Mouse (Mus musculus) forebrain, embryonic 16.5 days (tissue): ENCODE measurements around the gene Hoxd8. TPM values are rescaled to one million over a fixed set of nuclear protein-coding genes. Genes with fewer than 3 reads are reported as not detected.

Experiments
- ATAC-seq: fragments of 200-750 bp; cut with Nextera tagmentation; 2 replicates; pipeline ENCODE4 v1.8.0; 2017; ENCODE audit warnings: mild to moderate bottlenecking, moderate library complexity
- H3K27ac ChIP-seq: fragments of 300-500 bp; sonication (generic); 2 replicates; pipeline ENCODE4 v1.5.1; 2014; ENCODE audit warnings: low read length, control low read depth
- H3K27me3 ChIP-seq: fragments of 300-500 bp; sonication (generic); replicated peaks from 2 replicates; pipeline ENCODE4 v1.6.1; 2014; ENCODE audit warnings: low read length; ENCODE audit not compliant: control insufficient read depth, insufficient read depth
- H3K36me3 ChIP-seq: fragments of 300-500 bp; sonication (generic); 2 replicates; pipeline ENCODE4 v1.6.1; 2014; ENCODE audit not compliant: control insufficient read depth, insufficient read depth
- H3K4me1 ChIP-seq: fragments of 300-500 bp; sonication (generic); replicated peaks from 2 replicates; pipeline ENCODE4 v1.6.1; 2014; ENCODE audit warnings: low read length; ENCODE audit not compliant: control insufficient read depth, insufficient read depth
- H3K4me2 ChIP-seq: fragments of 300-500 bp; sonication (generic); 2 replicates; pipeline ENCODE4 v1.6.1; 2014; ENCODE audit warnings: mild to moderate bottlenecking, low read length, control low read depth
- H3K4me3 ChIP-seq: fragments of 300-500 bp; sonication (generic); replicated peaks from 2 replicates; pipeline ENCODE4 v1.5.1; 2014; ENCODE audit warnings: mild to moderate bottlenecking, low read length, control low read depth
- H3K9ac ChIP-seq: fragments of 300-500 bp; sonication (generic); replicated peaks from 2 replicates; pipeline ENCODE4 v1.6.1; 2014; ENCODE audit warnings: low read depth, low read length, control low read depth
- H3K9me3 ChIP-seq: fragments of 300-500 bp; sonication (generic); 2 replicates; pipeline ENCODE4 v1.6.1; 2016; ENCODE audit warnings: low read length; ENCODE audit not compliant: control insufficient read depth
- WGBS: fragments of 180-500 bp; shearing (Covaris S2); extraction: QIAGEN DNeasy Blood & Tissue Kit; methylation state at CpG from one replicate; pipeline ENCODE4 v1.1.7; 2014; 5-methylcytosine and 5-hydroxymethylcytosine counted together
- polyA plus RNA-seq: library from polyadenylated mRNA; unstranded; fragments of >200 nt; fragmentation: Nextera tagmentation; extraction: Ambion mirVana; gene quantifications from 2 replicates; pipeline ENCODE4 v1.2.1, GENCODE M21; 2015

Hoxd8 gene
- polyA plus RNA-seq, 1 experiment from 2014 or later, result not detected

DNA sequence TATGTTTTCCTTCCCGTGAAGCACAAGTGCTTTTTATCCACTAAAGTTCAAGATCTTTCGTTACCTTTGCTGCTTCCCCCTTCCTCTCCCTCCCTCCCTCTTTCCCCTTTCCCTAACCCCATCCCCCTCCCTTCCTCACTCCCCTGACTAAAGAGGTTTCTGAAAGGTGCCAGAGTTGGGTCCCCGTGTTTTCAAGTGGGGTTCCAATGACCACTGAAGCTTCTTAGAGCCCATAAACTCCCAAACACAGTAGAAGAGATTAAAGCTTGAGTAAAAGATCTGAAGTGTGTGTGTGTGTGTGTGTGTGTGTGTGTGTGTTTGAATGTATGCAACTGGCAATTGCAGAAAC, 35.2 kb upstream of the Hoxd8 start:
- Histone ChIP-seq H3K27ac (no peak overlapping the region), H3K9ac (no peak overlapping the region), H3K9me3 (no peaks in the 10 kb centered on the region), H3K4me2 (no peak overlapping the region), H3K4me1 (peaks cover 17% of the 10 kb centered on the region), H3K36me3 (no peaks in the 10 kb centered on the region), H3K27me3 (peaks cover 91% of the 10 kb centered on the region), H3K4me3 (no peak overlapping the region)
- WGBS, result 0% methylated on average over 3 of the region's 3 CpGs
- ATAC-seq, result no peak

DNA sequence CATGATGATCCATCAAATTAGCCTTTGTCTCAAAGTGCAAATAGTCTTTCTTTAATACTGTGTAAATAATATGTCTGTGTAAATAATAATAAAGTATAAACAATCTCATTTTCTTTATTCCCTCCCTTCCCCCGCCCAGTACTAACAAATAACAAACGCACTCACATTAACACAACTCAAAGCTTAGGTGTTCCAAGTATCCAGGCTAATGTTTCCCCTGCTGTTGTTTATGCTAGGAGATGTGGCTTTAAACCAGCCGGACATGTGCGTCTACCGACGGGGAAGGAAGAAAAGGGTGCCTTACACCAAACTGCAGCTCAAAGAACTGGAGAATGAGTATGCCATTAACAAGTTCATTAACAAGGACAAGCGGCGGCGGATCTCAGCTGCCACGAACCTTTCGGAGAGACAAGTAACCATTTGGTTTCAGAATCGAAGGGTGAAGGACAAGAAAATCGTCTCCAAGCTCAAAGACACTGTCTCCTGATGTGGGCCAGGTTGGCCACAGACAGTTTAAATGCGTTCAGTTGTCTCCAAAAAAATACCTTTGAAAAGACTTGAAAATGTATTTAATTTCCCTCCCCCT, 34.7 kb upstream of the Hoxd8 start:
- no peak for ATAC-seq
- H3K27ac ChIP-seq, result no peak overlapping the region
- no peaks in the 10 kb centered on the region for H3K36me3 ChIP-seq
- no peaks in the 10 kb centered on the region for H3K9me3 ChIP-seq
- peaks cover 91% of the 10 kb centered on the region for H3K27me3 ChIP-seq
- no peak overlapping the region for H3K4me2 ChIP-seq
- H3K4me1 ChIP-seq, result peaks cover 17% of the 10 kb centered on the region
- no peak overlapping the region for H3K4me3 ChIP-seq
- no peak overlapping the region for H3K9ac ChIP-seq
- 3% methylated on average over 14 of the region's 14 CpGs for WGBS

DNA sequence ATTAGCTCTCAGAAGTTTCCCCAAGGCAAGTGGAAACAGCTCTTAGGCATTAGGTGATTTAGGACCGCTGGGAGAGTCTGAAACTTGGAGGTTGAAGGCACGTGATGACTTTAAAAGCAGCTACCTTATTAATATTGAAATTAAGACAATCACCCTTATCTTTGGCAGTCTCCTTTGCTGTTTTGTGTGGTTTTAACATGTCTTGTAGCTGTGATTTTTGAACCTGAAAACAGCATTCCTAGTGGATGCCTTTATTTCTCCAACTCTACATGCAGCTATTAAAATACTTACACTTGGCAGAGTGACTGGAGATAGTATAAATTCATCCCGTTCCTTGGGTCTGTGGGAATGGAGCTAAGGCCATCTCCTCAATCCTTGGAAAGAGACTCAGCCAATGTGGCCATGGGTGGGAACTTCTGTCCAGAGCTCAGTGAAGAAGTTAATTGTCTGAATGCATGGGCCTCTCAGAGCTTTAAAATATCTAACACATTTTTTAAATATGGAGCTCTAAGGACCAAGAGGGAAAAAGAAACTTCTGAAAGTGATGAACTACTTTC, 33.7 kb upstream of the Hoxd8 start:
- 3% methylated on average over 3 of the region's 3 CpGs for WGBS
- Histone ChIP-seq H3K4me1 (peaks cover 17% of the 10 kb centered on the region), H3K36me3 (no peaks in the 10 kb centered on the region), H3K9ac (no peak overlapping the region), H3K4me3 (no peak overlapping the region), H3K4me2 (no peak overlapping the region), H3K9me3 (no peaks in the 10 kb centered on the region), H3K27me3 (peaks cover 93% of the 10 kb centered on the region), H3K27ac (no peak overlapping the region)
- no peak for ATAC-seq

DNA sequence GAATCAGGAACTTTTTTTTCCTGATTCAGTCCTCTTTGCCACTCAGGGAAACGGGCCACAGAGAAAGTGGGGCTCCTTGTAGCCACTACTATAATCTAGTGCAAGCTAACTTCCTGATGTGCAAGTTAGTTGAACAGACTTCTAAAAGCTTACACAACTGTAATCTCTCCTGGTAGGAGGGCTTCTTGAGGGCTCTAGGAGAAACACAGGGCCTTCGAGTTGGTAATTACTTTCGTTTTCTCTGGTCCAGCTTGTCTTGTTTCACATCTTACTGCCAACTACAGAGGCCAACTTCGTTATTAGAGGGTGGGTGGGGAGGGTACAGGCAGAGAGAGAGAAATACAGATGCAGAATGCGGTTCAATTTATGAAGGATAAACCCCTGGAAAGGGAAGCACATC, 32.6 kb upstream of the Hoxd8 start:
- 9% methylated on average over 5 of the region's 5 CpGs for WGBS
- Histone ChIP-seq H3K36me3 (no peaks in the 10 kb centered on the region), H3K9ac (no peak overlapping the region), H3K4me3 (no peak overlapping the region), H3K27me3 (peaks cover 94% of the 10 kb centered on the region), H3K27ac (no peak overlapping the region), H3K4me2 (no peak overlapping the region), H3K4me1 (peaks cover 17% of the 10 kb centered on the region), H3K9me3 (no peaks in the 10 kb centered on the region)
- ATAC-seq, result no peak

DNA sequence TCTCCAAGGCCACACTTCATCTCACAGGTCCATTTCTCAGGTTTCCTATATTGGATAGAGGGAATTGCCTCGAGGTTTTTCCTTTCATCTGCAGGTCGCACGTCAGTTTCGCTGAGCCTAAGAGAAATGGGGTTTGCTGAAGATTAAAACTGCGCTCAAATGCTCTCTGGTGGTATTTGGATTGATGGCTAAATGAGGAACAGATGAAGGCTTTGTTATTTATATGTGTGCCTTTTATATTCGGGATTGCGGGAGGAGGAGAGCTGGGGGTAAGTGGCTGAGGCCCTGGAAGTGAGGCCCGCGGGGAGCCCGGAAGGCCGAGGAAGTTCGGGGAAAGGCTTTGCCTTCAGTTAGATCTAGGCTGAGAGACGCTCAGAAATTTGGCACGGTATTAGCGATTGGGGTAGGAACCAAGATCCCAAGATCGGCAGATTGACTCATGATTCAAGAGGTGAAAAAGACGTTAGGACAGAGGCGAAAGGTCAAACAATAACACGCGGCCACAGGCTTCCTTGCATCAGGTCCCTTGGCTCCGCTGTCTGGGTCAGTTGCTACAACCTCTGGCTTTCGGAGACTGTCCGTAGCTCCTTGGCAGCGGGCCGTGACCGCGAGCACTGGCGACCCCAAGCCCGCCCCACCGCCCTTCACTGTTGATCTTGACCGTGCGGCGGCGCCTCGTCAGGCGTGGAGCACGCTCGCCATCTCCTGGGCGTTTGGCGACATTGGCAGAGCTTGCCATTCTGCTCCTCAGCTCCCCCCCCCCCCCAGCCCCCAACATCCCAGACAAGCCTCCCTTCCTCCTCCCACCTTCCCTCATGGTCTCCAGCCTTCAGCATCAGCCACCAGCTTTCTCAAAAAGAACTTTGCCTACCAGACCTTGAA, 31.7 kb upstream of the Hoxd8 start:
- WGBS, result 1% methylated on average over 40 of the region's 40 CpGs
- H3K9ac ChIP-seq, result no peak overlapping the region
- peak; percentile 63 for ATAC-seq
- H3K4me1 ChIP-seq, result peaks cover 16% of the 10 kb centered on the region
- H3K36me3 ChIP-seq, result no peaks in the 10 kb centered on the region
- H3K27ac ChIP-seq, result no peak overlapping the region
- peak overlapping the region; percentile 15; the same call in 1 of the 2 replicates for H3K4me3 ChIP-seq
- peaks cover 94% of the 10 kb centered on the region for H3K27me3 ChIP-seq
- no peaks in the 10 kb centered on the region for H3K9me3 ChIP-seq
- H3K4me2 ChIP-seq, result peak overlapping the region; percentile 42

DNA sequence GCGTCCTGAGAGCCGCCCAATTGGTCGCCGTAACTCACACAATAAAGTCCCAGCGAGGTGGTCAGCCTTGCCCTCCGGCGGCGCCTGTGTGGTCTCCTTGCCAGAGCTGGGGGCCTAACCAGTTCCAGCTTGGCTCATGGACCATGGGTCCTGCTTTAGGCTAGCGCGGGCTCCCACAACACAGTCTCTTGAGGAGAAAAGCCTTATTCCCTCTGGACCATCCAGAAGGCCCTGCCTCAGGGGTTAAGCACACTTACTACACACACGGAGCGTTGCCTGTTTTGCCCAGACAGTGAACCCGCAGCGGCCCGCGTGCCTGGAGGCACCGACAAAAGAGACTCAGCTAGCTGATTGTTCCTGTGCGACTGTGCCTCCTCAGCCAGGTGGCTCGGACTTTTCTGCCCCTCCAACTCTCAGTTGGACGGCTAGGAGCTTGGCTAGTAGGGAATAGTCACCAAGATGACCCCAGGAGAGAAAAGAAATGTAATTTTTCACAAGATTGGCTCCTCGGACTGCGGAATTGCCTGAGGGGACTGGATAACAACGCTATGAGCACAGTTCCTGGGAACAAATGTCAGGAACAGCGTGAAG, 30.5 kb upstream of the Hoxd8 start:
- no peak overlapping the region for H3K4me3 ChIP-seq
- H3K36me3 ChIP-seq, result no peaks in the 10 kb centered on the region
- H3K9ac ChIP-seq, result no peak overlapping the region
- under 1% methylated on average over 24 of the region's 24 CpGs for WGBS
- no peak for ATAC-seq
- H3K27me3 ChIP-seq, result peaks cover 94% of the 10 kb centered on the region
- no peak overlapping the region for H3K4me2 ChIP-seq
- H3K27ac ChIP-seq, result no peak overlapping the region
- H3K9me3 ChIP-seq, result no peaks in the 10 kb centered on the region
- H3K4me1 ChIP-seq, result peaks cover 6% of the 10 kb centered on the region; the same call in 1 of the 2 replicates

DNA sequence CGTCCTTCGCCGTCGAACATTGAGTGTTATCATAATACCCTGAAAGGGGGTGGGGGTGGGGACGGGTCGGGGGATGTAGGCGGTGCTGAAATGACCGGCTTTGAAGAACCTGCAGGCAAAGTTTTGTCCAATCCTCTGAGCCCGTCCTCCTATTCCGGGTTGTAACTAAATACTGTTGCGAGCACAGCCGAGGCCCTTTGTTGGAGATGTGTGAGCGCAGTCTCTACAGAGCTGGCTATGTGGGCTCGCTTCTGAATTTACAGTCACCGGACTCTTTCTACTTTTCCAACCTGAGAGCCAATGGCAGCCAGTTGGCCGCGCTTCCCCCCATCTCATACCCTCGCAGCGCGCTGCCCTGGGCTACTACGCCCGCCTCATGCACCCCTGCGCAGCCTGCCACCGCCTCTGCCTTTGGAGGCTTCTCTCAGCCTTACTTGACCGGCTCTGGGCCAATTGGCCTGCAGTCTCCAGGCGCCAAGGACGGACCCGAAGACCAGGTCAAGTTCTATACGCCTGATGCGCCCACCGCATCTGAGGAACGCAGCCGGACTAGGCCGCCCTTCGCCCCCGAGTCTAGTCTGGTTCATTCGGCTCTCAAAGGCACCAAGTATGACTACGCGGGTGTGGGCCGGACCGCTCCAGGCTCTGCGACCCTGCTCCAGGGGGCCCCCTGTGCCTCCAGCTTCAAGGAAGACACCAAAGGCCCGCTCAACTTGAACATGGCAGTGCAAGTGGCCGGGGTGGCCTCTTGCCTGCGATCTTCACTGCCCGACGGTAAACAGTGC, 29.3 kb upstream of the Hoxd8 start, which contains the start of gene Hoxd12:
Gene Hoxd12 (plus strand): TSS at position 133 of the 785 bp plus-strand sequence.
- Histone ChIP-seq H3K4me1 (peaks cover 9% of the 10 kb centered on the region; the same call in 1 of the 2 replicates), H3K27ac (no peak within 1 kb of the TSS), H3K36me3 (no peaks in the 10 kb centered on the region), H3K4me3 (no peak within 1 kb of the TSS), H3K4me2 (no peak within 1 kb of the TSS), H3K9ac (no peak within 1 kb of the TSS), H3K27me3 (peaks cover 96% of the 10 kb centered on the region), H3K9me3 (no peaks in the 10 kb centered on the region)
- ATAC-seq, result no peak
- whole genome bisulfite sequencing, result 1% methylated on average over 47 of the region's 47 CpGs

DNA sequence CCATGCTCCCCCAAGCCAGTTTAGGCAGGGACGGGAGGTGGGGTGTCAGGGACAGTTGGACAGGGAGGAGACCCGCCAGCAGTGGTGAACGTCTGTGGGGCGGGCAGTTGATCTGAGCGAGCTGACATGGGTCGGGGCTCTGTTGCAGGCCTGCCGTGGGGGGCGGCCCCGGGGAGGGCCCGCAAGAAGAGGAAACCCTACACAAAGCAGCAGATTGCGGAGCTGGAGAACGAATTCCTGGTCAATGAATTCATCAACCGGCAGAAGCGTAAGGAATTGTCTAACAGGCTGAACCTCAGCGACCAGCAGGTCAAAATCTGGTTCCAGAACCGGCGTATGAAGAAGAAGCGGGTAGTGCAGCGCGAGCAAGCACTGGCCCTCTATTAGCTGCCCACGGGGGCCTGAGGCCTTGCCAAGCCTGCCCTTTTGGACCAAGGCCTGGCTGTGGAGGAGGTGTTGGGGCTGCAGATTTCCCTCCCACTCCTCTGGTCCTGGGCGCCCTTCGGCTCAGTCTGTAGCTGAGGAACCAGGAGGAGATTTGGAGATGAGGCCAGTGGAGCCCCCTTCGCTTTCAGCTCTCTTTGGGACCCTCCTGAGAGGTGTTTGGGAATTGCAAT, 28.6 kb upstream of the Hoxd8 start:
- no peak for ATAC-seq
- peaks cover 9% of the 10 kb centered on the region; the same call in 1 of the 2 replicates for H3K4me1 ChIP-seq
- no peak overlapping the region for H3K4me2 ChIP-seq
- H3K36me3 ChIP-seq, result no peaks in the 10 kb centered on the region
- H3K27me3 ChIP-seq, result peaks cover 97% of the 10 kb centered on the region
- no peak overlapping the region for H3K4me3 ChIP-seq
- H3K9ac ChIP-seq, result no peak overlapping the region
- no peak overlapping the region for H3K27ac ChIP-seq
- no peaks in the 10 kb centered on the region for H3K9me3 ChIP-seq
- WGBS, result 5% methylated on average over 24 of the region's 24 CpGs
